Mouse (Mus musculus) small intestine, adult 2 months (tissue): ENCODE data around the gene Hnrnpk. TPM values are rescaled to one million over a fixed set of nuclear protein-coding genes. Genes with fewer than 3 reads are reported as not detected.
A peak's percentile ranks its signal among the peaks of the same experiment; 100 is the strongest.
"Not testable (repeated sequence)": the region's sequence is repeated elsewhere in the genome, so short reads cannot be mapped to it uniquely, and the experiment has no call there.

Experiments used
- H3K27ac ChIP-seq: fragments of 200-500 bp; 2 replicates; pipeline ENCODE4 v1.5.1; 2012; ENCODE audit warnings: low read depth, low read length, control low read depth, inconsistent platforms; ENCODE audit not compliant: insufficient read depth
- H3K27me3 ChIP-seq: fragments of 200-500 bp; 2 replicates; pipeline ENCODE4 v1.6.1; 2012; ENCODE audit warnings: mild to moderate bottlenecking, moderate library complexity, low read length, inconsistent platforms; ENCODE audit not compliant: control insufficient read depth, insufficient read depth
- H3K36me3 ChIP-seq: fragments of 200-500 bp; 2 replicates; pipeline ENCODE4 v1.6.1; 2012; ENCODE audit warnings: mild to moderate bottlenecking, low read length, control low read depth, inconsistent platforms; ENCODE audit not compliant: control insufficient read depth, insufficient read depth
- H3K4me1 ChIP-seq: fragments of 200-500 bp; 2 replicates; pipeline ENCODE4 v1.6.1; 2012; ENCODE audit warnings: low read length, inconsistent platforms, mixed read lengths; ENCODE audit not compliant: control insufficient read depth, insufficient read depth, insufficient read length
- H3K4me3 ChIP-seq: fragments of 200-500 bp; 2 replicates; pipeline ENCODE4 v1.5.1; 2012; ENCODE audit warnings: low read depth, mild to moderate bottlenecking, control low read depth, inconsistent platforms, low read length, moderate library complexity
- CTCF ChIP-seq: fragments of 200-500 bp; IDR thresholded peaks from 2 replicates; pipeline ENCODE4 v1.5.1; 2012; ENCODE audit warnings: low read depth, mild to moderate bottlenecking, control low read depth, inconsistent platforms, low read length, moderate library complexity, mixed read lengths; ENCODE audit not compliant: insufficient replicate concordance, insufficient read length; ENCODE audit errors: extremely low read depth
- POLR2A ChIP-seq: fragments of 200-500 bp; IDR thresholded peaks from 2 replicates; pipeline ENCODE4 v1.6.1; 2012; ENCODE audit warnings: low read depth, mild to moderate bottlenecking, control low read depth, inconsistent platforms, low read length, moderate library complexity
- WGBS: fragments of 180-500 bp; shearing (Covaris S2); methylation state at CpG from one replicate; pipeline ENCODE4 v1.1.7; 2018; 5-methylcytosine and 5-hydroxymethylcytosine counted together
- polyA plus RNA-seq: library from polyadenylated mRNA; depleted of rRNA; stranded (reverse); fragments of >200 nt; gene quantifications from 2 replicates; pipeline ENCODE4 v1.2.3, GENCODE M21; 2012

Gene Hnrnpk
- polyA plus RNA-seq, 1 experiment, result 97.8 TPM

- no peaks in the 10 kb centered on the region for H3K27me3 ChIP-seq
- TF ChIP-seq POLR2A (no peak), CTCF (no peak)
- no peaks in the 10 kb centered on the region for H3K36me3 ChIP-seq
- WGBS, result 68% methylated on average over 4 of the region's 4 CpGs
- peaks cover 20% of the 10 kb centered on the region for H3K4me1 ChIP-seq
- no peak overlapping the region for H3K27ac ChIP-seq
- H3K4me3 ChIP-seq, result no peak overlapping the region
These were observed 34.3 kb downstream of the Hnrnpk start for GRCm38 (mm10) chr13:58368835-58369234.

- no peaks in the 10 kb centered on the region for H3K36me3 ChIP-seq
- no peak overlapping the region for H3K4me3 ChIP-seq
- TF ChIP-seq CTCF (no peak), POLR2A (no peak)
- H3K4me1 ChIP-seq, result peaks cover 14% of the 10 kb centered on the region
- H3K27ac ChIP-seq, result no peak overlapping the region
- H3K27me3 ChIP-seq, result no peaks in the 10 kb centered on the region
- 76% methylated on average over 1 of the region's 1 CpGs for WGBS
These were observed 35.5 kb downstream of the Hnrnpk start for GRCm38 (mm10) chr13:58367641-58368040.

GRCm38 (mm10) chr13:58366373-58366772 is 36.8 kb downstream of the Hnrnpk start:
- no peak for TF ChIP-seq CTCF
- TF ChIP-seq POLR2A, result no peak
- H3K27ac ChIP-seq, result no peak overlapping the region
- WGBS, result 72% methylated on average over 3 of the region's 3 CpGs
- no peaks in the 10 kb centered on the region for H3K27me3 ChIP-seq
- no peaks in the 10 kb centered on the region for H3K36me3 ChIP-seq
- H3K4me1 ChIP-seq, result peaks cover 9% of the 10 kb centered on the region; the same call in 1 of the 2 replicates
- no peak overlapping the region for H3K4me3 ChIP-seq

GRCm38 (mm10) chr13:58365179-58365578 is 38.0 kb downstream of the Hnrnpk start:
- Histone ChIP-seq H3K27ac (peak overlapping the region; percentile 99), H3K4me3 (peak overlapping the region; percentile 35)
- not testable (repeated sequence) for H3K36me3 ChIP-seq, H3K4me1 ChIP-seq, H3K27me3 ChIP-seq
- 62% methylated on average over 8 of the region's 8 CpGs for WGBS

- H3K27me3 ChIP-seq, result no peaks in the 10 kb centered on the region
- TF ChIP-seq CTCF, result no peak
- peak; percentile 17; the same call in 1 of the 2 replicates for TF ChIP-seq POLR2A
- H3K4me3 ChIP-seq, result peak overlapping the region; percentile 35
- H3K4me1 ChIP-seq, result peaks cover 9% of the 10 kb centered on the region; the same call in 1 of the 2 replicates
- WGBS, result 22% methylated on average over 8 of the region's 8 CpGs
- H3K27ac ChIP-seq, result peak overlapping the region; percentile 99
- no peaks in the 10 kb centered on the region for H3K36me3 ChIP-seq
These were observed 38.6 kb downstream of the Hnrnpk start for GRCm38 (mm10) chr13:58364353-58365175.

GRCm38 (mm10) chr13:58359304-58359653 is 43.9 kb downstream of the Hnrnpk start:
- Histone ChIP-seq H3K27ac (peak overlapping the region; percentile 66), H3K4me1 (peaks cover 3% of the 10 kb centered on the region; the same call in 1 of the 2 replicates), H3K36me3 (no peaks in the 10 kb centered on the region), H3K27me3 (no peaks in the 10 kb centered on the region), H3K4me3 (peak overlapping the region; percentile 15; the same call in 1 of the 2 replicates)
- WGBS, result 5% methylated on average over 7 of the region's 7 CpGs
- TF ChIP-seq CTCF (no peak), POLR2A (no peak)

- 2% methylated on average over 84 of the region's 85 CpGs for WGBS
- peak within 1 kb of the TSS; percentile 66 for H3K27ac ChIP-seq
- H3K4me3 ChIP-seq, result peak within 1 kb of the TSS; percentile 67
These were observed 44.4 kb downstream of the Hnrnpk start, which contains the start of gene Kif27 for GRCm38 (mm10) chr13:58358629-58359303. TSS of gene Kif27 (minus strand) at chr13:58359122.

More at GRCm38 (mm10) chr13:58358629-58359303, 44.4 kb downstream of the Hnrnpk start, which contains the start of gene Kif27:
- Histone ChIP-seq H3K36me3 (no peaks in the 10 kb centered on the region), H3K4me1 (no peaks in the 10 kb centered on the region), H3K27me3 (no peaks in the 10 kb centered on the region)
- no peak for TF ChIP-seq CTCF
- peak; percentile 57; the same call in 1 of the 2 replicates for TF ChIP-seq POLR2A
